Mouse (Mus musculus): Measurements from ENCODE around the gene Gpr68. TPM values are rescaled to one million over a fixed set of nuclear protein-coding genes. Genes with fewer than 3 reads are reported as not detected.

Gpr68 gene
- 0.50 and 0.64 TPM in 2 replicates for polyA plus RNA-seq (2015; fragmentation: Nextera tagmentation; extraction: Ambion mirVana)

DNA sequence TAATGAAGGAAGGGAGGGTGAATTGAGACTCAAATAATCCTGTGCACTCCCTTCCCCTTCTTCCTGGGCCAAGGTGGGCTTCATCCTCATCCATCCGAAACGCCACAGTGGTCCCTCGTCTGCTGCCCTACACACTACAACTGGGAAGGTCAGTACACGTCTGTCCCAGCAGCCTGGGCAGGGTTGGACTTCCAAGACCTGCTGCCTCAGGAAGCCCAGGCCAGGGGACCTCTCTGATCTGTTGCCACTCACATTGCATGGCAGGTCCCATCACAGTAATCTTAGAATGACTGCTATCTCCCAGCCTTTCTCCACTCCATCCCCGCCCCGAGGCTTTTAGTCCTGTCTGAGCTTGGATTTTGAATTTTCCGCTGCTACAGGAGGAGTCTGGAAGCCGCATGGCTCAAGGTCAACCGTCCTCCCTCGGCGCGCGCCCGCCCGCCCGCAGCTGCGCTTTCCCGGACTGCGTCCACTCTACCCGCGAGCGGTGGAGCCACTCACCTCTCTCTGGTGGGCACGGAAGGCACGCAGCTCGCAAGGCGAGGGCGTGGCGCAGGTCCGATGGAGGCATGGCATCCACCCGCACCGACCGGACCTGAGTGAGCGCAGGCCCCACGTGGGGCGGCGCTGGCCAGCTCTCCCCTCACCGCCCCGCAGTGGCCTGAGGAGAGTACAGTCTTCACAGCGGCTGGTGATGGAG lies at the start of gene Gpr68:
Gene Gpr68 (minus strand): TSS at position 601 of the 700 bp plus-strand sequence.
- H3K4me3 ChIP-seq (replicated peaks) = peak within 1 kb of the TSS; percentile 45
- ATAC-seq (ENCODE audit: insufficient read depth, low FRiP score, low read depth) = peak; percentile 57; the same call in 1 of the 2 replicates
- H3K27me3 ChIP-seq (replicated peaks) = no peaks in the 10 kb centered on the region; the same call in 1 of the 2 replicates
- H3K9me3 ChIP-seq = no peaks in the 10 kb centered on the region
- peak within 1 kb of the TSS; percentile 4; the same call in 1 of the 2 replicates for H3K9ac ChIP-seq
- no peaks in the 10 kb centered on the region for H3K36me3 ChIP-seq
- 5% methylated on average over 39 of the region's 39 CpGs for WGBS
- H3K4me1 ChIP-seq = peaks cover 8% of the 10 kb centered on the region; the same call in 1 of the 2 replicates
- peak within 1 kb of the TSS; percentile 79 for H3K4me2 ChIP-seq
- no peak within 1 kb of the TSS for H3K27ac ChIP-seq

DNA sequence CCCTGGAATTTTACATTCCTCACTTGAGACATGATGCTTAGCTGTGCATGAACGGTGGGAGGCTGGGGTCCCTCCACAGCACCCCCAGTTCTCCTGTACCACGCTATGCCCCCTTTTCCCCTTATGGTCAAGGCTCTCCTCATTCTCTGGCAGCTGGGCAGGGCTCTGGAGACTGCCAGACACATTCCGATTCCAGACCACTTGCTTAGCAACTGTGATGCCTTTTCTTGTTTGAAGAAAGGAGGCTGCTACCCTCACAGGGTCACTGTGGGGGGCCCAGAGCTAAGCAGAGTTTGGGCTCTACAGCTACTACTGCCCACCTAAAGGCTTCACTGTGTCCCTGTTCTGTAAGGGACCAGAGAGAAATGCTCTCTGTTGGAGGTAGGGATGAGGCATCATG lies 49.3 kb upstream of the Gpr68 start:
- no peak overlapping the region for H3K4me3 ChIP-seq (replicated peaks)
- no peak overlapping the region for H3K4me2 ChIP-seq
- H3K27me3 ChIP-seq (replicated peaks) = no peaks in the 10 kb centered on the region
- peak overlapping the region; percentile 3; the same call in 1 of the 2 replicates for H3K27ac ChIP-seq
- H3K4me1 ChIP-seq = peaks cover 25% of the 10 kb centered on the region
- no peaks in the 10 kb centered on the region for H3K9me3 ChIP-seq
- no peaks in the 10 kb centered on the region for H3K36me3 ChIP-seq
- 60% methylated on average over 3 of the region's 3 CpGs for WGBS
- no peak for ATAC-seq (ENCODE audit: insufficient read depth, low FRiP score, low read depth)
- H3K9ac ChIP-seq = no peak overlapping the region

DNA sequence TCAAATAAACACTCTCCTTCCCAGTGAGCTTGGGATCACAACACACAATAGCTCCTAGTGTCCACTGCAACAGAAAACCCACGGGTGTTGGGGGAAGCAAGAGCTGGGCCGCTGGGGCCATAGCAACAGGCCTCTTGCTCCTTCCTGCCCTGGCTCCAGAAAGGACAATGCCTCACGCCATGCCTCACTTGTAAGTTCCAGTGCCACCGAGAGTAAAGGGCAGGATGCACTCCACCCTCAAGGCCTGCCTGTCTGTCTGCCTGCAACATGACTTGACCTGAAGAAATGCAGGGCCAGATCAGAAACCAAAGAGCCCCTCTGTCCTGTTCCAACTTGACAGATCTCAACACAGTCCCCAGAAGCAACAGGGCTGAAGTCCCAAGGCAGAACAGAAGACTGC lies 48.8 kb upstream of the Gpr68 start:
- H3K27ac ChIP-seq = 0 out of 2 replicates have a peak overlapping the region, but pooled peaks have one; percentile 3
- H3K4me3 ChIP-seq (replicated peaks) = no peak overlapping the region
- 56% methylated on average over 4 of the region's 4 CpGs for WGBS
- no peak overlapping the region for H3K9ac ChIP-seq
- no peak for ATAC-seq (ENCODE audit: insufficient read depth, low FRiP score, low read depth)
- H3K27me3 ChIP-seq (replicated peaks) = no peaks in the 10 kb centered on the region
- no peaks in the 10 kb centered on the region for H3K9me3 ChIP-seq
- no peak overlapping the region for H3K4me2 ChIP-seq
- H3K36me3 ChIP-seq = no peaks in the 10 kb centered on the region
- peaks cover 25% of the 10 kb centered on the region for H3K4me1 ChIP-seq

DNA sequence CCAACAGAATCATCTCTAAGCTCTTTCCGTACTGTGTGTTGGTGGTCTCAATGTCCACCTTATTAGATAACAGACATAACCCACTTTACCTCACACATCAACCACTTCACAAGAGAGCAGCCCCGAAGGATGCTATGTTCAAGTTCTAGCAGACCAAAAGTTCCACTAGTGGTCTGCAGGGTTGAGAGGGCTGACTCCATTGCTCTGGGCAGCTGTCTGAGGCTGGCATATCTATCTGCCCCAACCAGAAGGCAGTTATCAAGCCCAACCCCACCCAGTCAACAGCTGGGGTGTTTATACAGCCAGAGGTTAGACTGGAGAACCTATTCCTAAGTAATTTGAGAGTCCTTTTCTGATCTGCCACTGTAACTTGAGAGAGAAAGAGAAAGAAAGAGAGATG lies 48.0 kb upstream of the Gpr68 start:
- ATAC-seq (ENCODE audit: insufficient read depth, low FRiP score, low read depth) = peak; percentile 85
- no peaks in the 10 kb centered on the region for H3K9me3 ChIP-seq
- no peak overlapping the region for H3K4me2 ChIP-seq
- no peak overlapping the region for H3K4me3 ChIP-seq (replicated peaks)
- no peak overlapping the region for H3K27ac ChIP-seq
- peaks cover 25% of the 10 kb centered on the region for H3K4me1 ChIP-seq
- no peaks in the 10 kb centered on the region for H3K27me3 ChIP-seq (replicated peaks)
- H3K36me3 ChIP-seq = no peaks in the 10 kb centered on the region
- no peak overlapping the region for H3K9ac ChIP-seq
- WGBS = 87% methylated on average over 2 of the region's 2 CpGs

DNA sequence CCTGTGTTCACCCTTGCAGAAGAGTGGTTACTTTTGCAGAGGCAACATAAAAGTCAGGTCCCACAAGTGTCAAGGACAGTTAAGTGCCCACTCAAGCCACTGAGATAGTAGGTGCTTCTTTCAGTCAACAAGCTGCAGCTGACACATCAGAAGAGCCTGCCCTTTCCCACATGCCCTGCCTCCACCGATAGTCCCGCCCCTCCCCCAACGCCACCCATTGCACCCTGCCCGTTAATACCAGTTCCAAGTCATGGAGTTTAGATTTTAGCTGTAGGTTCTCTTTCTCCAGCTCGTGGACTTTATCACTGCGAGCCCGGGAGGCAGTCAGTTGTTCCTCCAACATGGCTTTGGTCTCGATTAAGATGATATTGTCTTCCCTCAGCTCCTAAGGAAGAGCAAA lies 45.9 kb upstream of the Gpr68 start:
- no peak overlapping the region for H3K9ac ChIP-seq
- no peaks in the 10 kb centered on the region for H3K27me3 ChIP-seq (replicated peaks)
- 76% methylated on average over 8 of the region's 8 CpGs for WGBS
- H3K9me3 ChIP-seq = no peaks in the 10 kb centered on the region
- H3K36me3 ChIP-seq = no peaks in the 10 kb centered on the region
- ATAC-seq (ENCODE audit: insufficient read depth, low FRiP score, low read depth) = no peak
- no peak overlapping the region for H3K4me3 ChIP-seq (replicated peaks)
- H3K27ac ChIP-seq = no peak overlapping the region
- peaks cover 25% of the 10 kb centered on the region for H3K4me1 ChIP-seq
- no peak overlapping the region for H3K4me2 ChIP-seq

DNA sequence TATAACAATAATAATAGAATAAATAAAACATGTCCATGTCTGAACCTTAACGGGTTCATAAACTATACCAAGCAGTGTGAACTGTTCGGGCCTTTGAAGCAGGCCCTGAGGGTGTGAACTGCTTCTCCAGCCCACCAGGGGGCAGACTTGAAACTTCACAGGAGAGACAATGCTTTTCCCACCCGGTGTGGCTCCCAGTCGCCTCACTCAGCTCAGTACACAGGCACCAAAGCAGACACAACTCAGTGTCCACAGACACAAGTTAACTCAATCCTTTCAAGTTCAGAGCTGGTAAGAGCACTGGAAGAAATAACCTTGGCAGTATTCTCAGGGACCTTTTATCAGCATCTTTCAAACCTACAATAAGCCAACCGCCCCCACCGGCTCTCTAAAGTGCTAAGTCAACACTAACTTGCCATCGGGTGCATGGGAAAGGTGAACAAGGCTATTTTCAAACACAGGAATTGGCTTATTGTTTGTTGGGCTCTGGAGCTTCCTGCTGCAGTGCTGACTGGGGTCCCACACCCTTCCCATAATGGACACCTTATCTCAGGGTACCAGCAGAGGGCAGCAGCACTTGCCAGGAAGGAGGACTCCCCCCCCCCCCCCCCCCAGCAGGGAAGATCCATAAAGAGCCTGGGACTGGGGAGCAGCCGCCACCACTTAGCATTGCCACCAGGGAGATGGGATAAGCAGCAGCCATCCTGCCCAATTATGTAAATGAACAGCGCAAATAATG lies 44.4 kb upstream of the Gpr68 start:
- H3K4me3 ChIP-seq (replicated peaks) = no peak overlapping the region
- H3K9ac ChIP-seq = no peak overlapping the region
- no peaks in the 10 kb centered on the region for H3K9me3 ChIP-seq
- H3K27me3 ChIP-seq (replicated peaks) = no peaks in the 10 kb centered on the region
- peak overlapping the region; percentile 59 for H3K27ac ChIP-seq
- peak; percentile 71 for ATAC-seq (ENCODE audit: insufficient read depth, low FRiP score, low read depth)
- 0 out of 2 replicates have a peak, but pooled peaks cover 12% of the 10 kb centered on the region for H3K4me1 ChIP-seq
- 28% methylated on average over 9 of the region's 9 CpGs for WGBS
- peak overlapping the region; percentile 25 for H3K4me2 ChIP-seq
- H3K36me3 ChIP-seq = no peaks in the 10 kb centered on the region

DNA sequence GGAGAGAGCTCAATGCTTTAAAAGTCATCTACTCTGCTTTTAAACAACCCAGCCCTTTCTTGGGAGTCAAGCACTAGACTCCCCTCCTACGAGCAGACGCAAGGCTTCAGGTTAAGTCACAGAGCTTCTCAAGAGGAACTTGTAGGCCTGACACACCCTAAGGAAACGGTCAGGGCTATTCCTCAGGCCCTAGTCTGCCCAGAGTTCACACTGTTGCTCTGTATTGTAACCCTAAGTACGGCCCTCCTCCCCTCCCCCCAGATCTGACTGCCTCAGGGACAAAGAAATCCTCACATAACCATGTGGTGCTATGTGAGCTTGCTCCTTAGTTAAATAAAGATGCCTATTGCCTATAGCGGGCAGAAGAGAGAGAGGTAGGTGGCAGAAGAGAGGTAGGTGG lies 41.1 kb upstream of the Gpr68 start:
- no peak for ATAC-seq (ENCODE audit: insufficient read depth, low FRiP score, low read depth)
- Histone ChIP-seq H3K27me3 (replicated peaks) (no peaks in the 10 kb centered on the region), H3K4me2 (no peak overlapping the region), H3K36me3 (peaks cover 10% of the 10 kb centered on the region), H3K9me3 (no peaks in the 10 kb centered on the region), H3K9ac (no peak overlapping the region), H3K4me1 (0 out of 2 replicates have a peak, but pooled peaks cover 2% of the 10 kb centered on the region), H3K27ac (no peak overlapping the region), H3K4me3 (replicated peaks) (no peak overlapping the region)
- WGBS = 72% methylated on average over 5 of the region's 5 CpGs

DNA sequence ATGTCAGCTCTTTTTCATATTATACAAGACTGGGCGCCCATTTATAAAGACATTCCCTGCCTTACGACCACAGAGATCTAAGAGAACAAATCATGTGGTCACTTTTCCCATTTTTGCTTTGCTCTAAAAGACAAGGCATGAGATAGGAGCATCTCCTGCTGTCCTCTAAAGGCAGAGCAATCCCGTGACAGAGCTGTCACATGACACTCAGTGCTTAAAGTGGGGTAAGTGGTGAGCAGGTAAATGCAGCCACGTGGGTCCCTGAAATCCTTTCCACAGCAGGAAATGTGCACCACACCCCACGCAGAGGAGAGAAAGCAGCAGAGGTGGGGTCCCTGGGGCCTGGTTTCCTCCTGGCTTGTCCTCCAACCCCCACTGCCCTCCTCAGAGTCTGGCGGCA lies 40.0 kb upstream of the Gpr68 start:
- Histone ChIP-seq H3K4me3 (replicated peaks) (no peak overlapping the region), H3K9ac (no peak overlapping the region), H3K36me3 (peaks cover 10% of the 10 kb centered on the region), H3K4me2 (no peak overlapping the region), H3K4me1 (0 out of 2 replicates have a peak, but pooled peaks cover 2% of the 10 kb centered on the region), H3K27me3 (replicated peaks) (no peaks in the 10 kb centered on the region), H3K27ac (no peak overlapping the region), H3K9me3 (no peaks in the 10 kb centered on the region)
- no peak for ATAC-seq (ENCODE audit: insufficient read depth, low FRiP score, low read depth)
- WGBS = 81% methylated on average over 6 of the region's 6 CpGs

DNA sequence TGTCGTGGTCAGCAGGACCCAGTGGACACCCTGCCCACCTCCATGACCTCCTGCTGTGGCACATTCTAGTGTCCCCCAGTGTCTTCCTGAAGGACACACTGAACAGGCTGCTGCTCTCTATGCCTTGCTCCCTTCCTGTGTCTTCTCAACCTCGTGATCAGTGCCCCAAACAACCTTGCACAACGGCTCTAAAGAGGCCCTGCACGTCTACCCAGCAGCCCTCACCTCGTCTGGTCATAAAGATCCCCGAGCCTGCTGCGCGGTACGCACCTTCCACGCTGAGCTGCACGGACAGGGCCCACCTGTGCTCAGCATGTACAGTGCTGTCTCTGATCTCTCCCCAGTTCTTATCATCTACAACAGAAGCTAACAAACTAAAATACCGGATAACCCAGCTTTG lies 38.0 kb upstream of the Gpr68 start:
- ATAC-seq (ENCODE audit: insufficient read depth, low FRiP score, low read depth) = no peak
- H3K27ac ChIP-seq = no peak overlapping the region
- H3K9me3 ChIP-seq = no peaks in the 10 kb centered on the region
- no peak overlapping the region for H3K9ac ChIP-seq
- H3K4me3 ChIP-seq (replicated peaks) = no peak overlapping the region
- WGBS = 80% methylated on average over 12 of the region's 12 CpGs
- no peaks in the 10 kb centered on the region for H3K4me1 ChIP-seq
- peaks cover 10% of the 10 kb centered on the region for H3K36me3 ChIP-seq
- no peak overlapping the region for H3K4me2 ChIP-seq
- no peaks in the 10 kb centered on the region for H3K27me3 ChIP-seq (replicated peaks)

DNA sequence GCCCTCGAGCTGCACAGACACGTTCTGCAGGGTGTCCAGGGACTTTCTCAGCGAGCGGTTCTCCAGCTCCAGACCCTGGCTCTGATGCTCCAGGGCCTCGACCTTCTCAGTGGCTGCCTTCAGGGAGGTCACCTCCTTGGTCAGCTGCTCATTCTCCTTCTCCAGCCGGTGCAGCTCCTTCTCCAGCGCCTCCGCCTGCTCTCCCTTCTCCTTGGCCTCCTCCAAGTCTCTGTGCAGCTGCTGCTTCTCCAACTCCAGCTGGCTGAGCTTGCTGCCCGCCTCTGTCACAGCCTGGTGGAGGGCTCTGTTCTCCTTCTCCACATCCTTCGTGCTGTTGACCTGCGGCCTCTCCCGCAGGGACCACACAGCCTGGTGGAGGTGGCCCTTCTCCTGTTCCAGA lies 37.5 kb upstream of the Gpr68 start:
- Histone ChIP-seq H3K4me1 (no peaks in the 10 kb centered on the region), H3K36me3 (peaks cover 10% of the 10 kb centered on the region), H3K27ac (no peak overlapping the region), H3K4me3 (replicated peaks) (no peak overlapping the region), H3K4me2 (no peak overlapping the region), H3K9me3 (no peaks in the 10 kb centered on the region), H3K9ac (no peak overlapping the region), H3K27me3 (replicated peaks) (no peaks in the 10 kb centered on the region)
- WGBS = 73% methylated on average over 12 of the region's 12 CpGs
- no peak for ATAC-seq (ENCODE audit: insufficient read depth, low FRiP score, low read depth)

DNA sequence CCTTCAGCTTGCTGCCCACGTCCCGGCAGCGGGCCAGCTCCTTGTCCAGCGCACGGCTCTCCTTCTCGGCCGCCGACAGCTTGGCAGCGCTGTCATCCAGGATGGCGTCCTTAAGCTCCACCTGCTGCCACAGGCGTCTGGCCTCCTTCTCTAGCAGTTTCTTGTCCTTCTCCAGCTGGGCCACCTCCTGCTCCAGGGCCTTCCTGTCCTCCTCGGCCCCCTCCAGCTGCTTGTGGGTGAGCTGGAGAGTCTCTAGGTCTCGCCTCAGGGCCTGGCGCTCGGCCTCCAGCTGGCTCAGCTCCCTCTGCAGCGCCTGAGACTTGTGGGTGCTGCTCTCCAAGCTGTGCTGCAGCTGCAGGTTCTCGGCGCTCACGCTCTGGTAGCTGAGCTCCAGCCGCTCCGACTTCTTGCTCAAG lies 36.9 kb upstream of the Gpr68 start:
- H3K27me3 ChIP-seq (replicated peaks) = no peaks in the 10 kb centered on the region
- ATAC-seq (ENCODE audit: insufficient read depth, low FRiP score, low read depth) = no peak
- H3K36me3 ChIP-seq = peaks cover 10% of the 10 kb centered on the region
- WGBS = 83% methylated on average over 21 of the region's 21 CpGs
- no peak overlapping the region for H3K4me2 ChIP-seq
- H3K27ac ChIP-seq = no peak overlapping the region
- H3K9me3 ChIP-seq = no peaks in the 10 kb centered on the region
- no peaks in the 10 kb centered on the region for H3K4me1 ChIP-seq
- H3K9ac ChIP-seq = no peak overlapping the region
- no peak overlapping the region for H3K4me3 ChIP-seq (replicated peaks)

DNA sequence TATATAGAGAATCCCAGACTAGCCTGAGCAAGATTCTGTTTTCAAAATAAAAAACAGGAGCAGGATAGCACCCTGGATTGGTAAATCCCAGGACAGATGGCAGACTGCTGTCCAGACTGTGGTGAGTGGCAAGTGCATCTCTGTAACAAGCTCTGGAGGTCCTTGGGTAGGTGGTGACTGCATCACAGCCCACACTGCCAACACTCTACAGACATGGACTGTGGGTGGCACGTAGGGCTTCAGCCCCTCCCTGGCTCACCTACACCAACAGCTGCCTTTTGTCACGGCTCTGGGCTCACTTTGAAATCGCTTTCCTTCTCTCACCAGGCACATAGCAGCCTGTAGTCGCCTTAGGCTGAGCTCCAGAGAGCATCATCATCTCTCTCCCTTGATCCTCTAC lies 35.1 kb upstream of the Gpr68 start:
- H3K4me3 ChIP-seq (replicated peaks) = no peak overlapping the region
- H3K9ac ChIP-seq = no peak overlapping the region
- H3K27me3 ChIP-seq (replicated peaks) = no peaks in the 10 kb centered on the region
- no peaks in the 10 kb centered on the region for H3K4me1 ChIP-seq
- ATAC-seq (ENCODE audit: insufficient read depth, low FRiP score, low read depth) = no peak
- H3K4me2 ChIP-seq = no peak overlapping the region
- H3K9me3 ChIP-seq = no peaks in the 10 kb centered on the region
- H3K36me3 ChIP-seq = peaks cover 10% of the 10 kb centered on the region
- H3K27ac ChIP-seq = no peak overlapping the region
- WGBS = 61% methylated on average over 4 of the region's 4 CpGs
